Mouse (Mus musculus): ENCODE data around the gene Ehd3.

GRCm38 (mm10) chr17:73853041-73853440 is 49.1 kb downstream of the Ehd3 start:
- TF ChIP-seq FLI1 (IDR thresholded peaks at IDR 0.05; ENCODE audit: low read length) (no peak), GATA1 (IDR thresholded peaks at IDR 0.05; ENCODE audit: borderline replicate concordance, low read length) (no peak)
